Mouse (Mus musculus): Measurements from ENCODE around the gene Tnik. TPM values are rescaled to one million over a fixed set of nuclear protein-coding genes. Genes with fewer than 3 reads are reported as not detected.

Gene Tnik
- total RNA-seq (2021) = 10 to 100 TPM; 14.5 to 26.2 TPM
- long read RNA-seq, experiment 1, partial matches to known transcripts = 1 of 1 reads
- long read RNA-seq, experiment 1, other reads (novel, unspliced or antisense) = 0 of 1 reads
- long read RNA-seq, experiment 2 = 0 reads

DNA sequence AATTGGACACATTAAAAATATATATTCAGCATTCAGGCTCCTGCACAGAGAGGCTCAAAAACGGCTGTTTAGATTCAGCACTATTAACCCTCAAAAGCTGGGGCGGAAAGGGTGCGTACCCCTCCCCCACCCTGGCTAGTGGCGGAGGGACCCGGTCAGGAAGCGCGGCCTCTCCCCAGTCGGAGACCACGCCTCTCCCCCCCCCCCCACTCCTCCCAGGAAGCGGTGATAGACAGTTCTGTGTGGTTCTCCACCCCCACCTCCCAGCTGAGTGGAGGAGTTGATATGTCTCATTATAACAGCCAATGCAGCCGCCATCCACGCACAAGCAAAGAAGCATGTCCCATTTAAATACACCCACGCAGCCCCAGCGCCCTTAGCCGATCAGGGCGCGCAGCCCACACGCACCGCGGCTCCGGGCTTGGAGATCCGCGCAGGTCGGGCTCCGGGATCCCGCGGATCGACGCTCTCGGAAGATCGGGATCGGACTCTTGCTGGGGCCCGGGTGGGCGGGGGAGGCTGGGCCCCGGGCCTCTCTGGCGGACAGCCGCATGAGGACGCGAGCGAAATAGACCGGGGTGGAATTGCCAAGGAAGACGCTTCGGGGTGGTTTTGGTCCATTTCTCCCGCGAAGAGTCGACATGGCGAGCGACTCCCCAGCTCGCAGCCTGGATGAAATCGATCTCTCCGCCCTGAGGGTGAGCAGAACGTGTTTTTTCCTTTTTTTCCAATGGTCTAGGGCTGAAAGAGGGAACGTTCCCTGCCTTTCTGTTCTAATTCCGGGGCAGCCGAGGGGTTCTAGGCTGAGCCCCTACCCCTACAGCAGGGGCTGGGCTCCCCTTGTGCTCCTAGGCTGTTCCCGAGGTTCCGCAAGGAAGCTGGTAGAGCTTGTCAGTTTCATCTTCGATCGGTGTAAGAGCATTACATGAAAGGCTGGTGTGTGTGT, at the start of gene Tnik:
Tnik (plus strand) TSS at position 213 of the 946 bp plus-strand sequence.
- peak; percentile 81 for DNase-seq

DNA sequence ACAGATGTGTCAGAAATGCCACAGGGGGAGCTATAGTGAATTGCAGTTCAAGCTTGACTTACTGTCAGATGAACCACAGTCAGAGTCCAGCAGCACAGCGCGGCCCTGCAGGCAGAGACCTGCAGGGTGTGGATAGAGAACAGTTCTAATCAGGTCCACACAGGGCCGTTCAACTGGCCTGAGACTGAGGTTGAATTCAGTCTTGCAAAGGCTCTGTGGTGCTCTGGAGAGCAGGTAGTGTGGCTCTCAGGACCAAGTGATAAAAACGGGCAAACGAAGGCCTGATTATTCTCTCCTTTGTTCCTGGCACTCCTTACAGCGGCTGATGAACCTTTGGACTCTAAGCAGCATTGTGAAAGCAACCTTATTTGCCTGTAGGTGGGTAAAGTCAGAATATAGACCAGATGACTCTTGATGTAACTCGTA, 48.1 kb upstream of the Tnik start:
- no peak for DNase-seq

DNA sequence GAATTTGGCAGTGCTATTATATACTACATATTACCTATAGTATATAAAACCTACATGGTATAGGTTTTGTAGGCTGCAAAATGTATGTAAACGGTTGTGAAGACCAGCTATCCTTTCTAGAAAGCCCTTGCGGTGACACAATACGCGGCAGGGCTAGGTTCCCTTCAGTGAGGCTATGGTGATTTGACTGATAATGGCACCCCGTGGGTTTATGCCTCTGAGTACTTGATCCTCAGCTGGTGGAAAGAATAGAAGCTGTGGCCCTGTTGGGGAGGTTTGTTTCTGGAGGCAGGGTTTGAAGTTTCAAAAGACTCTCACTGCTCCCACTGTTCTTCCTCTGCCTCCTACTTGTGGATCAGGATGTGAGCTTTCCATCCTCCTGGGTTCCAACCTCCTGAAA, 46.0 kb upstream of the Tnik start:
- no peak for DNase-seq

DNA sequence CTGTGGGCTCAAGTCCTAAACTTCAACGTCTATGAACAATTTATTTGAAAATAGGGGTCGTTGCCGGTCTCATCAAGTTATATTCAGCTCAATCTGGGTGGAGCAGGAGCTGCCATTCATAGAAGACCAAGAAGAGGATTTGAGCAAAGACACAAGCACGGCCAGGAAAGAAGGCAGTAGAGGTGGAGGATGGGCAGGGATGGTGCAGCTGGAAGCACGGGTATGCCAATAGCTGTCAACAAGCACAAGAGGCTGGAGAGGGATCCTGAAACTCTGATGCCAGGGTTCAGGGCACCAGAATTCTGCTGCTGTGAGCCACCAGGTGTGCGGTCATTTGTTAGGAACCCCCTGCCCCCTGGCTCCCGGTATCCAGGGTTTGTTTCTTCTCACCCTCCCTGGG, 43.5 kb upstream of the Tnik start:
- no peak for DNase-seq

DNA sequence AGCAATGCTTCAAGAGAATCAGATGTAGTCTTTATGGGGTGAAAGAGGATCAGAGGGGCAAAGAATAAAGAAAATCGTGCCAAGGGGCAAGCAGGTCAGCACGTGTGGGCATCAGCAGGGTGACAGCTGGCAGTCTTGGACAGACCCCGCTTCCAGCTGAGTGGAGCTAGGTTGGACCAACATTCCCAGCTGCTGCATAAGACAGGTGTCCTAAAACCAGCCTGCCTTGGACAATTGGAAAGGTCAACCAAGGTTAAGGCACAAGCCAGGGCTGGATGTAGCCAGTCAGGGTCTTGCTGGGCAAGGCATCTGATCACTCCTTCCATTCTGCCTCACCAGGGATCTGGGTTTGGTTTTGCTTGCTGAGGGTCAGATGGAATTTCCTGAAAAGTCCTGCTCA, 43.0 kb upstream of the Tnik start:
- no peak for DNase-seq

DNA sequence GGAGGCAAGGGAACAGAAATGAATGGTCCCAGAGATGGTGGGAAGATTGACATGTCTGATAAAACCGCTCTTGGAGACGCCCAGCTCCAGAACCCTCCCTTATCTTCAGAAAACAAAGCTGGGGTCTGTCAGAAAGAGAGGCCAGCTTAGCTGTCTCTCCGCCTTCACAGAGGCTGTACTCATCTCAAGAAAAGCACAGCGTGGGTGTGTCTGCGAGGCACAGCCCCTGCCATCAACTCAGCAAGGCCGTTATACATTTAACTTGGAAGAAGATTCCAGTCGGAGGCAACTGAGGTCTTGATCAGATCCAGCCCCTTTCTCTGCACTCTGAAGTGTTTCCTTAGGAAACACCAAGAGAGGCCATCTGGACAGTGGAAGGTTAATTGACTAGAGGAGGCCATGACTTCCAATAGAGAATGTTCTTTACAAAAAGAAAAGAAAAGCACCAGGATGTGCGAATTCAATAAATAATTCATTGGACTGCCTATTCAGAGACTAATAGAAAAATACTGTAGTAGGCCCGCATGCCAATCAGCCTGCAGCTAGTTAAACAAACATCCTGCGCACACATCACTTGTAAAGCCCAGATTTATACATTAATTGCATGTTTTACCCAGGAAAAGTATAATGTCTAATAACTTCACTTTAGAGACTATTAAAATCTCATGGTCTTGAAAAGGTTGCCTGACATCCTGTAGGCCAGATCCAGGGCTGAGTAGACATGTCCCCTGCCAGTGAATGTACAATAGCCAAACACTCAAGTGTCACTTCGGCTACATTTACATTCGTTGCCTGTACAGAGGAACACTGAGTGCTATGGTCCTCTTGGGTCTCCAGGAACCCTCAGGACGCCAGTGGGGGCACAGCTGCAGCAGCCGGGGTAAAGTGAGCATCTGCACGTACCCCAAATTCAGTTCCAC, 38.3 kb upstream of the Tnik start:
- no peak for DNase-seq

DNA sequence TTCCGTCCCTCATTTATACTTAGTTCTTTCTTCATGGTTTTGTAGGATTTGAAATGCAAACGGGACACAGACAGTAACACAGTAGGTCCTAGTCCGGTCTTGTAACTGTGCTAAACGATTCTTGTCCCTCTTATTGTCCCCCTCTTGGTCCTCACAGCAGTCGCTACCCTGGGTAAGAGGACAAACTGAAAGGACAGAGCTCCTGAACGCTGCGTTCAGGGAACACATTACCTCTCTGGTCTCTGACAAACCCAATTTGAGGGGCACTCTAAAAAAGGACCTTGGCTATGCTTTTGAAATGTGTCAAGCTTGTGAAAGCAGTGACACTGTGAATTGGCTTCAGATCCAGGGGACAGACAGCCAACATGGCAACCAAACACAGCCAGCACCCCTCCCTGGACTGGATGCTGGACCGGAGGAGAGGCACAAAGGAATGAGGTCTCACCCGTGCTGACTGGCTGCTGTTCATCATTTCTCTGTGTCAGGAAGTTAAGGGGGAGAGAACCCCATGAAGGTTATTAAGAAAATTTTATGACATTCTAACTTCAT, 37.6 kb upstream of the Tnik start:
- DNase-seq = no peak

DNA sequence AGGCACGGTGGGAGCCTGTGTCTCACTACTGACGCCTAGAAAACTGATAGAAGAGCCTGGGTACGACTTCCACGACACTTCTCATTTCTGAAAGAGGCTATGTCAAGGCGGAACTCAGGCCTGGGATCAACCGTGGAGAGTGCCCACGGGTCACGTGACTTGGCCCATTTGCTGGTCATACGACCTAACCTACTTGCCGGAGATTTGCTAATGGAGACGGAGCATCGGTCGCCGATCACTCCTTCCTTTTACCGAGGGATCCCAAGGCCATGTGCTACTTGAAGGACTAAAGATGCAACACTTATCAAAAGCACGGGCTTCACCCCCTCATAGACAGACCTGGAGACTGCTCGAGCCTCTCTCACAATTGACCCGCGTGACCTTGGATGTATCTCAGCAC, 36.8 kb upstream of the Tnik start:
- no peak for DNase-seq

DNA sequence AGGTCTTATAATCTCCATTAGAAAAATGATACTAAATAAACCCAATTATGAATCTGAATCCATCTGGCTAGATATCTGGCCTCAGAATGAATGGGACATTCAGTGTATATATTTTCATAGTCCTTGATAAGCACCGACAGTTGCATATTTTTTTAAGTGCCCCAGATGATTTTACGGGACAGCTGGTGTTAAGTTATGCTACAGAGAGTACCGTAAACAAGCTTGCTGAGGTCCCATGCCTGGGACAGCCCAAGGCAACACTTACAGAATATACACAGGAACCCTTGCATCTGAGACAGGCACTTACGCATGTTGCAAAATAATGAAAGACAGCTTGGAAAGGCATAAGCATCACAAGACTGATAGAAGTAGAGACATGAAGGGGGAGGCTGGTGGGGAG, 34.1 kb upstream of the Tnik start:
- no peak for DNase-seq

DNA sequence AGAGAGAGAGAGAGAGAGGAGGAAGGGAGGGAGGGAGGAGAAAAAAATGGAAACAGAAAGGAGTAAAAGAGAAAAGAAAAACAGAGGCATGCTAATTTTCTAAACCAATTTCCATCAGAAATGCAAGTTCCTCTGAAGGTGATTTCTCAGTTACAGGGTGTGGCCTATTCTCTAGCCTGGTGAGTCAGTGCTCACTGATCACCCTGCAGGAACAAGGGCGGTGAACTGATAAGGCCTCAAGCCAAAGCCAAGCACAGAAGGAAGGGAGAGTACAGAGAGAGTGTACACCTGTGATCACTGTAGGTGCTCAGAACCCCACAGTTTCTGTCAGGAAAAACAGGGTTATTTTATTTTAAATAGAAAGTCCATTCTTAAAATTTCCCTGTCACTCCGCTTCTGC, 33.5 kb upstream of the Tnik start:
- DNase-seq = no peak

DNA sequence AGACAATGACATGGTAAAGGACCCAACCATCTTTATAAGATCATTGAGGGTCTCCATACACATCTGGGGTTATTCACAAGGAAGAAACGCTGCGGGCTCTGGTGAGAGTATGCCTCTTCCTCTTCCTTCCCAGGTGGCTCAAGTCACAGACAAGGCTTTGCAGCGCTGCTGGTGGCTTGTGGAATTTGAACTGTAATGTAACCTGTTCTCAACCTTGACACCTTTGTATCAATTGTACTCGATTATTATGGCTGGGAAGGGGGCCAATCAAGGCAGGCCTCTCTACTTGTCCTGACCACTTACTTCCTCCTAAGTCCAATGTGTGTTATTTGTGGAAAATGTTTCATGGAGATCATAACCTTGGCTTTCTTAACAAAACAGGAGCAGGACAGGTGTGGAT, 30.1 kb upstream of the Tnik start:
- DNase-seq = no peak

DNA sequence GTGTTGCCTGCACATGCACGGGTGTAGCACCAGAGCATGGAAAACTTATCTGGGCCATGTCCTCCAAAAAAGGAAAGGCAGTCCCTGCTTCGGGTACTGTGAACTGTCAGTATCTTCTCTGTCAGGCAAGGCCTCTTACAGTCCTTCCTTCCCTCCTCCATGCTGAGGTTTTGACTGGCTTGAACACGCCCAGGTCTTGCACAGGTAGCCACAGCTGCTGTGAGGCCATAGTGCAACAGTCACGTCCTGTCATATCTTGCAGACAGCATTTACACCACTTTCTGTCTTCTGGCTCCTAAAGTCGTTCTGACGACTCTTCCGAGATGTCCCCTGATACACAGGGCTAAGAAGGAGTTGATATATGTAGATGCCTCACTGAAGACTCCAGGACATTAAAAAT, 28.8 kb upstream of the Tnik start:
- no peak for DNase-seq

DNA sequence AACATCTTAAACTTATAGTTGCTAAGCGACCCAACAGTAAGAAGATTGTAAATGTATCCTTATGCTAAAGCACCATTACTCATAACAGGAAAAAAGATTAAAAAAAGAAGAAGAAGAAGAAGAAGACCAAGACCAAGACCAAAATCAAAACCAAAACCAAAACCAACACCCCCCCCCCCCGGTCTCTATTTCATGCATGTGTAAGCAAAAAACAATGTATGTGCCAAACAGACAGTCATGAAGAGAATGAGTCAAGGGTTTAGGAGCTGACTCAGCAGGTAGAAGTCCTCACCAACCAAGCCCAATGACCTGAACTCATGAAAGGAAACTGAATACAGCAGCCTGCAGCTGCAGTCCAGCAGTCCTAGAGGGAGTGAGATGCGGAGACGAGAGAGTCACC, 26.3 kb upstream of the Tnik start:
- no peak for DNase-seq

DNA sequence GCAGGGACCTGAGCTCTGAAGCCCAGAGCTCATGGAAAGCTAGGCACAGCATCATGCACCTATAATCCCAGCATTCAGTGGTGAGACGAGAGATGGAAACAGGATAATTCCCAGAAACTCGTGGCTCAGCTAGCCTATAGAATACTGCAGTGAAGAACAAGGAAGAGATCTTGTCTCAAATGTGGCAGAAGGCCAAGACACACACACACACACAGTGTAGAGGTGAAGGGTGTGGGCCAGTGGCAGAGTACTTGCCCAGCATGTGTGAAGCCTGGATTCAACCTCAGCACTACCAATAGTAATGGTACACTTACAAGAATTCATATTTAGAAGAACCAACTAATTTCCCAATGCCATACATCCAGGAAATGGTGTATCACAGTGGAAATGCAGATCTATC, 24.9 kb upstream of the Tnik start:
- DNase-seq = no peak

DNA sequence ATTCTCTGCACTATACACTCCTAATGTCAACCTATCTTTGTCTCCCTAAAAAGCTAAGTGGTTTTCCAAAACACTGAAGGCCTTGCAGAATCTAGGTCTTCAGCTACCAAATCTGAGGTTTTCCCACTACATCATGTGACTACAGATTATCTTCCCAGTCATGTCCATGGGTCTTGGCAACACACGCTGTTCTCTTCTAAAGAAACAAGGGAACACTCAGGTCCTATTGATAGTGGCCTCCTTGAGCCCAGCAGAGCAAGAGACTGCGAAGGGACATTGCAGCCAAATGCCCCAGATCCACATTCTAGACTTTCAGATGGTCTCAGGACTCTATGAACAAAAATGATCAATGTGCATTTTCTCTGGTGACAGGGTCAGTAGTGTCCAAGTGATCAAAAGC, 20.5 kb upstream of the Tnik start:
- no peak for DNase-seq

DNA sequence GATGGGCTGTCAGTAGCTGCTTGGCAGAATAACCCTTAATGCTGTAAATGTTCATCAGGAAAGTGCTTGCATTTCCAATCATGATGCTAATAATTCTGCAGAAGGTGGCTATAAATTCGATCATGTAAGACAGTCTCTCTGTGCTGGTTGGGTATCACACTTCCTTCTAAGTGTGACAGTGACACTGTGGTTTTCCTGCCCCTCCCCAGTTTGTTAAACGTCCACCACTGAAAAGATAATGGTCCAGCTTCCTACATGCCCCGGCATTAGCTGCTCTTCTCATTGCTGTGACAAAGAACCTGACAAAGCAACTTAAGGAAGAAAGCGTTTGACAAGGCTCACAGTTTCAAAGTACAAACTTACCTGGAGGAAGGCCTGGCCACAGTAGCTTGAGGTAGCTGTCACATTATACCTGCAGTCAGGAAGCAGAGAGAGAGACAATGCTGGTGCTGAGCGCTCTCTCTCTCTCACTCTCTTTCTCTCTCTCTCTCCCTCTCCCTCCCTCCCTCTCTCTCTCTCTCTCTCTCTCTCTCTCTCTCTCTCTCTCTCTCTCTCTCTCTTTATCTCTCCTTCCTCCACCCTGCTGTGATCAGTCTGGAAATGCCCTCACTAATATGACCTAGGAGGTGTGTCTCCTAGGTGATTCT, 18.6 kb upstream of the Tnik start:
- DNase-seq = no peak

DNA sequence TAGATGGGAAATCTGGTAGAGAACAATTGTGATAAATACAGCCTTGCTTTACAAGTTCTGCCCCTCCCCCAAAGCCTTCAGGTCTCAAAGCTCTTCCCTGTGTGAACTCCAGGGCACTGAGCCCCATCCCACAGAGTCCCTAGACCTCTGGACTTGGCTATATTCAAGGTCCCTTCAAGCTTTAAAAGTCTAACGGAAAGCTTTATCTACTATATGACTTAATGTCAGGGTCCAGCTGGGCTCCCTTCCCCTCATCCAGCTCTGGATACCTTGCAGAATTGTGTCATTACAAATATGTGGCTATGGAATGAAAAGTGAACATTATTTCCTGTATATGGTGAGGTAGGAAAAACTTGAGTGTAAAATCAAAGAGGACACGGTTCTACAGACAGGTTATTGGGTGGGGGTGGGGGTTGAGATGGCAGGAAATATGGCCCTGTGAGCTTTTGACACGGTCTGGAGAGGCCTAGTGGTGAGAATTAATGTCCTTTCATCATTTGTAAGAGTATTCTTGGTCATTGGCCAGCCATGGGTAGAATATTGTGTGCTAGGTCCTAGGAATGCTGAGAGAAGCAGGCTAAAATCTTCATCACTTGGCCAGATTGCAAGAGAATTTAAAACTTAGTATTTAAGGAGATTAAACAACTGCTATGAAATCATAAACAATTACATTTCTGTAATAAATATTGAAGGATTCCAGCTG, 14.6 kb upstream of the Tnik start:
- DNase-seq = no peak

DNA sequence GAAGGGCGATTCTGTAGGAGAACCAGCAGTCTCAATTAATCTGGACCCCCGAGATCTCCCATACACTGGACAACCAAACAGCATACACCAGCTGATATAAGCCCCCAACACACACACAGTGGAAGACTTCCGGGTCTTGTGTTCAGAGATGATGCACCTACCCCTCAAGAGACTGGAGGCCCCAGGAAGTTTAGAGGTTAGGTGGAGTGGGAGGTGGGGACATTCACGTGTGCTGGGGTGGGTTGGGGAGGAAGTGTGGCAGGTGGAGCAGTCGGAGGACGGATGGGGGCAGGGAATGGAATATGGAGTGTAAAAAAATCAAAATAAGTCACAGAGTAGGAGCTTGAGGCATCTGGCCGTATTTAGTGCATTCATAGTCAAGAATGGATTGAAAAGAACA, 7.3 kb upstream of the Tnik start:
- DNase-seq = no peak

DNA sequence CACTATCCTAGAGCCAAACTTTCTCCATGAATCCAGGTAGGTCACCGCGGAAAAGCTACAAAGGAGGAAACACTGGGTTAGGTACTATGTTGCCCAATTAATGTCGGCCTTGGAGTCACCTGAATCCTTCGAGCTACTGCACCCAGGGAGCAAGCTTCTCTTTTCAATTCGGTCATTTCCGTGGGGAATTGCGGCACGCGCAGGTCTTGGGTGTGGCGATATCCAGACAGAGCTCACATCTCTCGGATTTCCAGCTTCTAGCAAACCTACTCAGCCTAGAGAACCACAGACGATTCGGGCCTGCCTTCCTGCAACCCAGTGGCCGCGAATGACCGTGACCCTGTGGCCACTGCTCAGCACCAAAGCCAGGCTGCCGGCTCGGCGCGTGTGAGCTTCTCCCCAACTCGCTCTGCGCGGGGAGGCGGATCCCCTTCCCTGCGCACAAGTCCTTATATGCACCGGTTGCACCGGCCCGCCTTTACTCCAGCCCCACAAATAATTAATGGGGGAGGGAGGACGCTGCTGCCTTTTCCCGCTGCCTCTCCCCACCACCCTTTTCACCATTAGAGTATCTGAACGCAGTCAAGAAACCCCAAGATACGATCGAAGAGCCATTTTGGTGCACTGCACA, 528 bp upstream of the Tnik start:
- DNase-seq = peak; percentile 74

DNA sequence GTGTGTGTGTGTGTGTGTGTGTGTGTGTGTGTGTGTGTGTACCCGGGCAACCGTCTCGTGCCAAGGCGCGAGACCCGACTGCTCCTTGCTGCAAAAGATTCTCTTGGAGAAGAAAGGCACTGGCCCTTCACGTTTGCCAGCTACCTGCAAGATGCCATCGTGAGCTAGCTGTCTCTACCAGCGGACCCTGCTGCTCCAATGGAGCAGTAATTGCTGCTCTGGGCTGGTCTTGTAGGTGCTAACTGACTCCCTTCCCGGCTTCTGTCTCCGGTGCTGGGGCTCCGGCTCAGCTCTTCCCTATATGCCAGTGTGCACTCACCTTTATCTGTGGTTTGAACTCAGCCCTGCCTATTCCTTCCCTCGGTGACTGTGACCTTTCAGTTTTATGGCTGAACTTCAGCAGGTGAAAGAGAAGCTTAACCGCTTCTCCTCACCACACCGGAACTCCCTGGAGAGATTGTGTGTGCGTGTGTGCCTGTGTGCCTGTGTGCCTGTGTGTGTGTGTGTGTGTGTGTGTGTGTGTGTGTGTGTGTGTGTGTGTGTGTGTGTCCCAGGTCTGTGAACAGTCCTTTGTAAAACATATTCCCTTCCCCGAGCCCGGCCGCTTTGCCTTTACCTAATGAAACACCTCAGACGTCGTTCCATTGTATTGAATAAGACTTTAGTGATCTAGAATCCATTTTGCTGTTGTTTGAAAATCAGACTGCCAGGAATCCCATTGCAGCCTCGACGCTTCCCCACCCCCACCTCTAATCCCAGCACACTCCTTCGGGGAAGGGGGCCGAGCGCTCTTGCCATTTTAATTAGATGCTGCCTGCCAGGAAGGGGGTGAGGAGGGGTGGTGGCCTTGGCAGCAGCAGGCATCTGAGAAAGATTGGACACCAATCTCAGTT, 1.2 kb downstream of the Tnik start:
- DNase-seq = peak; percentile 54
